Mouse (Mus musculus): ENCODE data around the gene Slc6a20a. TPM values are rescaled to one million over a fixed set of nuclear protein-coding genes. Genes with fewer than 3 reads are reported as not detected.

The Slc6a20a gene
- polyA plus RNA-seq, 1 experiment from 2014 or later, result 16.8 TPM

Other genes starting within 250 kb of the Slc6a20a start
- gene Limd1, start 200.2 kb downstream of the Slc6a20a start, polyA plus RNA-seq (2015; fragmentation: Nextera tagmentation; extraction: Ambion mirVana), result 51.9 and 52.3 TPM in 2 replicates
- 67.8 and 69.5 TPM in 2 replicates for gene Sacm1l, start 149.1 kb downstream of the Slc6a20a start, polyA plus RNA-seq (2015; fragmentation: Nextera tagmentation; extraction: Ambion mirVana)
- 0.45 and 0.59 TPM in 2 replicates for gene Slc6a20b, start 46.3 kb downstream of the Slc6a20a start, polyA plus RNA-seq (2015; fragmentation: Nextera tagmentation; extraction: Ambion mirVana)
- gene Ccr9, start 446 bp downstream of the Slc6a20a start, polyA plus RNA-seq (2015; fragmentation: Nextera tagmentation; extraction: Ambion mirVana), result 0.54 and 0.75 TPM in 2 replicates
- gene Lztfl1, start 38.8 kb upstream of the Slc6a20a start, polyA plus RNA-seq (2015; fragmentation: Nextera tagmentation; extraction: Ambion mirVana), result 41.1 and 47.1 TPM in 2 replicates
- gene Cxcr6, start 127.6 kb upstream of the Slc6a20a start, polyA plus RNA-seq (2015; fragmentation: Nextera tagmentation; extraction: Ambion mirVana), result 1.3 and 1.6 TPM in 2 replicates
- 11.2 and 12.0 TPM in 2 replicates for gene Fyco1, start 173.0 kb upstream of the Slc6a20a start, polyA plus RNA-seq (2015; fragmentation: Nextera tagmentation; extraction: Ambion mirVana)
- not detected in 2 replicates for gene Xcr1, start 183.1 kb upstream of the Slc6a20a start, polyA plus RNA-seq (2015; fragmentation: Nextera tagmentation; extraction: Ambion mirVana)

Measured in intestine, embryonic 15.5 days (tissue).